ENCODE assay signal across 25 mouse cellular contexts in the genomic region with DNA sequence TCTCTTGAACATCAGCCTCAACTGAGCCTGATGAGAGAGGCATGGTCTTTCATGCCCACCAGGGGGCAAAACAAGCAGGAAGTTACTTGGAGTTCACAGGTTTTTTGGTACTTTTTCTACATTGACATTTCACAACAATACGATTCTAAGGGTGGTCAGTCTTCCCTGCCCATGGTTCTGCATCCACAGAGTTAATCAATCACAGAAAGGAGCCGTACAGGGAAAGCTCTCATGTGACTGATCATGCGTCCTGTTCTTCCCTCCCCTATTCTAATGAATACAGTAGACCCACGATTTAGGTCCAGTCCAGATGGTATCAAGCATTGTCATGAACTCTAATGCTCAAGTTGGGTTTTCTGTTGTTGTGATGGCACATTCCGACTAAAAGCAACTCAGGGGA.
DNase-seq lines count a peak whose midpoint lies in the region; ATAC-seq and TF ChIP-seq lines count a peak whose summit lies in the region.
"Had no signal": no experiment of that assay in that cellular context is flagged by ENCODE, and none has a peak within 500 bp of the region (broad histone marks: within the 10 kb centered on the region; RNA-seq: fewer than 3 reads in every experiment).

No protein-coding gene starts in this region.

- no peak for TF ChIP-seq EP300 in CH12.LX (IDR thresholded peaks at IDR 0.05; ENCODE audit: low read length)

- H3K4me1 ChIP-seq in kidney, embryonic 14.5 days (ENCODE audit: control insufficient read depth, insufficient read depth, low read length) = no peaks in the 10 kb centered on the region
- no peaks in the 10 kb centered on the region for H3K4me1 ChIP-seq in kidney, adult 2 months (ENCODE audit: control insufficient read depth, insufficient read depth, low read length)
- peaks cover 0 to 2% of the 10 kb centered on the region in 2 experiments; a peak in 1 of 4 replicates for H3K4me1 ChIP-seq in CH12.LX (ENCODE audit: control insufficient read depth in 1 of 2, insufficient read depth in 2 of 2)
- H3K4me1 ChIP-seq: forebrain, embryonic 10.5 days; forebrain, embryonic 13.5 days; heart, embryonic 12.5 days; heart, embryonic 15.5 days had no signal

- no peaks in the 10 kb centered on the region for H3K36me3 ChIP-seq in kidney, embryonic 14.5 days (ENCODE audit: control insufficient read depth, insufficient read depth, low read length)
- H3K36me3 ChIP-seq in kidney, adult 2 months (ENCODE audit: control insufficient read depth, insufficient read depth, low read length) = no peaks in the 10 kb centered on the region
- H3K36me3 ChIP-seq in CH12.LX (replicated peaks in 1 of 2; ENCODE audit: control insufficient read depth in 1 of 2, insufficient read depth in 1 of 2, low read length in 1 of 2) = no peaks in the 10 kb centered on the region
- H3K36me3 ChIP-seq: forebrain, embryonic 10.5 days; heart, embryonic 12.5 days; heart, embryonic 15.5 days had no signal

- CTCF ChIA-PET in Patski (lab: Charles Lee) = no interaction called here

- H3K27me3 ChIP-seq in kidney, embryonic 14.5 days (ENCODE audit: control insufficient read depth, insufficient read depth, low read length) = no peaks in the 10 kb centered on the region
- H3K27me3 ChIP-seq in kidney, adult 2 months (replicated peaks; ENCODE audit: control insufficient read depth, insufficient read depth, low read length) = no peaks in the 10 kb centered on the region
- H3K27me3 ChIP-seq in CH12.LX (replicated peaks) (no peaks in the 10 kb centered on the region), Patski (peaks cover 32% of the 10 kb centered on the region)
- H3K27me3 ChIP-seq: forebrain, embryonic 13.5 days; heart, embryonic 12.5 days; heart, embryonic 15.5 days had no signal

- no peaks in the 10 kb centered on the region for H3K79me2 ChIP-seq in CH12.LX (replicated peaks; ENCODE audit: control insufficient read depth, extremely low read depth, insufficient read depth, poor library complexity, severe bottlenecking)

- TF ChIP-seq RAD21 in CH12.LX (IDR thresholded peaks at IDR 0.05; ENCODE audit: low read depth, low read length) = no peak; the same call in 1 of the 2 replicates

- no peak for TF ChIP-seq CTCF in kidney, adult 2 months (conservative IDR thresholded peaks at IDR 0.05; ENCODE audit: insufficient read depth, insufficient read length, low read depth, low read length)
- TF ChIP-seq CTCF in layer of hippocampus, adult 2 months (conservative IDR thresholded peaks at IDR 0.05) = peak; percentile 37
- TF ChIP-seq CTCF in CH12.LX (conservative IDR thresholded peaks at IDR 0.05 in 1 of 2, IDR thresholded peaks at IDR 0.05 in 1 of 2; ENCODE audit: low read depth in 2 of 2, low read length in 2 of 2) (peak; percentile 11 to 53; a peak in 2 of 4 replicates), Patski (IDR thresholded peaks at IDR 0.05) (peak; percentile 30)

- ATAC-seq in kidney, embryonic 14.5 days (ENCODE audit: low FRiP score, low TSS enrichment) = peak; percentile 66; the same call in 1 of the 2 replicates
- no peak for ATAC-seq in Patski
- ATAC-seq: forebrain, embryonic 13.5 days; forebrain, embryonic 16.5 days; hindbrain, postnatal 0 days; inflammation-experienced regulatory T-cells, adult 6 months had no signal

- TF ChIP-seq POLR2A in kidney, adult 2 months (IDR thresholded peaks at IDR 0.05; ENCODE audit: low read depth, low read length) = no peak
- TF ChIP-seq POLR2A in CH12.LX (IDR thresholded peaks at IDR 0.05; ENCODE audit: low read depth, low read length) = no peak

- in situ Hi-C loops in CH12.LX (cut with MboI; ENCODE audit: low pct_ligation_motif_present, low pct_unique_long_range_greater_than_20kb, low sequenced_read_pairs) = no loop called here
- in situ Hi-C loops in Patski (cut with MboI; ENCODE audit: low pct_unique_long_range_greater_than_20kb) = no loop called here

- POLR2A ChIA-PET in Patski (lab: Charles Lee) = no interaction called here

- no peaks in the 10 kb centered on the region for H3K9me3 ChIP-seq in kidney, embryonic 14.5 days (ENCODE audit: control insufficient read depth, low read length)
- H3K9me3 ChIP-seq in CH12.LX (replicated peaks; ENCODE audit: low read length) = no peaks in the 10 kb centered on the region
- H3K9me3 ChIP-seq: forebrain, embryonic 10.5 days; forebrain, embryonic 13.5 days; heart, embryonic 12.5 days; heart, embryonic 15.5 days had no signal

- H3K4me2 ChIP-seq in kidney, embryonic 14.5 days (replicated peaks; ENCODE audit: low read depth, low read length) = no peak overlapping the region
- no peak overlapping the region for H3K4me2 ChIP-seq in CH12.LX (ENCODE audit: insufficient read depth, low read depth, poor library complexity, severe bottlenecking)
- H3K4me2 ChIP-seq: forebrain, embryonic 13.5 days; heart, embryonic 12.5 days; heart, embryonic 15.5 days; hindbrain, embryonic 14.5 days had no signal

- no peak for DNase-seq in kidney, adult 2 months
- no peak for DNase-seq in layer of hippocampus, adult 2 months (ENCODE audit: low spot score in 2 of 2)
- DNase-seq in layer of hippocampus, adult 11-12 months (ENCODE audit: low spot score) = no peak
- no peak for DNase-seq in CH12.LX (ENCODE audit: extremely low read depth)
- DNase-seq in Patski (ENCODE audit: low read depth, low spot score) = no peak
- no peak for DNase-seq in adipocyte (ENCODE audit: low spot score)
- DNase-seq: adrenal gland, adult 2 months; adrenal gland, postnatal 14 days; B cell, adult 2 months; cerebellum, adult 11-12 months; cerebellum, adult 8-10 months; cerebellum, postnatal 10 days; gastrocnemius, postnatal 10 days; heart, adult 11 months; heart, postnatal 10 days; heart, postnatal 4 days had no signal

- dilution Hi-C loops in CH12.LX (cut with MboI; ENCODE audit: extremely low pct_ligation_motif_present, extremely low pct_unique_long_range_greater_than_20kb, low sequenced_read_pairs) = no loop called here

- no peak overlapping the region for H3K4me3 ChIP-seq in kidney, embryonic 14.5 days (ENCODE audit: low read length)
- H3K4me3 ChIP-seq in kidney, adult 2 months (ENCODE audit: insufficient read depth, low read depth, low read length) = no peak overlapping the region
- H3K4me3 ChIP-seq in layer of hippocampus, adult 2 months = no peak overlapping the region
- H3K4me3 ChIP-seq in CH12.LX (replicated peaks in 1 of 3; ENCODE audit: low read depth in 2 of 3, low read length in 2 of 3, poor library complexity in 1 of 3) = no peak overlapping the region
- H3K4me3 ChIP-seq: forebrain, embryonic 10.5 days; forebrain, embryonic 13.5 days; heart, embryonic 12.5 days; heart, embryonic 15.5 days had no signal

- no peak overlapping the region for H3K27ac ChIP-seq in kidney, embryonic 14.5 days (ENCODE audit: low read depth, low read length)
- no peak overlapping the region for H3K27ac ChIP-seq in kidney, adult 2 months (ENCODE audit: insufficient read depth, low read depth, low read length)
- H3K27ac ChIP-seq in layer of hippocampus, adult 2 months = no peak overlapping the region
- no peak overlapping the region for H3K27ac ChIP-seq in CH12.LX (ENCODE audit: insufficient read depth, low read depth)
- H3K27ac ChIP-seq: forebrain, embryonic 10.5 days; forebrain, embryonic 13.5 days; heart, embryonic 15.5 days; hindbrain, embryonic 14.5 days; hindbrain, postnatal 0 days had no signal

- WGBS in kidney, embryonic 14.5 days = 59% methylated on average over 5 of the region's 5 CpGs
- WGBS in kidney, adult 2 months = 33% methylated on average over 5 of the region's 5 CpGs

- no peak overlapping the region for H3K9ac ChIP-seq in kidney, embryonic 14.5 days (ENCODE audit: low read depth, low read length)
- no peak overlapping the region for H3K9ac ChIP-seq in CH12.LX (ENCODE audit: insufficient read depth, low read depth)
- H3K9ac ChIP-seq: forebrain, embryonic 13.5 days; heart, embryonic 12.5 days; heart, embryonic 15.5 days; hindbrain, embryonic 14.5 days had no signal

TF ChIP-seq in CH12.LX, 34 proteins besides CTCF, POLR2A, EP300 and RAD21:
- TF ChIP-seq ZNF384 (IDR thresholded peaks at IDR 0.05; ENCODE audit: low read depth, low read length) = no peak
- no peak for TF ChIP-seq MYC (IDR thresholded peaks at IDR 0.05; ENCODE audit: low read depth, low read length)
- peak; percentile 35; the same call in 1 of the 2 replicates for TF ChIP-seq SMC3 (IDR thresholded peaks at IDR 0.05; ENCODE audit: low read depth, low read length)
- TF ChIP-seq ZMIZ1 (IDR thresholded peaks at IDR 0.05; ENCODE audit: low read depth, low read length) = no peak
- TF ChIP-seq TBP (conservative IDR thresholded peaks at IDR 0.05; ENCODE audit: low read depth, low read length) = no peak
- TF ChIP-seq CHD2 (IDR thresholded peaks at IDR 0.05; ENCODE audit: low read length) = no peak
- no peak for TF ChIP-seq TCF12 (IDR thresholded peaks at IDR 0.05; ENCODE audit: low read depth, low read length)
- no peak for TF ChIP-seq JUND (conservative IDR thresholded peaks at IDR 0.05; ENCODE audit: low read depth, low read length)
TF ChIP-seq in CH12.LX: peak in this region for 1.
